Mouse (Mus musculus) neural tube, embryonic 13.5 days (tissue): ENCODE measurements around the gene Prss38. TPM values are rescaled to one million over a fixed set of nuclear protein-coding genes. Genes with fewer than 3 reads are reported as not detected.

Experiments used
- microRNA-seq: library from miRNA; unstranded; fragments of <30 nt; microRNA quantifications from one replicate; pipeline ENCODE4, GENCODE M21; 2016
- polyA plus RNA-seq: library from polyadenylated mRNA; unstranded; fragments of >200 nt; fragmentation: Nextera tagmentation; extraction: Ambion mirVana; gene quantifications from 2 replicates; pipeline ENCODE4 v1.2.1, GENCODE M21; 2015

The Prss38 gene
- polyA plus RNA-seq, 1 experiment from 2014 or later, result not detected

Small RNA genes within 50 kb of the gene (microRNA-seq; reads per million reads assigned to microRNA genes)
- not detected for gene Gm24756

Other genes starting within 250 kb of the Prss38 start
- 0.27 and 0.55 TPM in 2 replicates for gene Obscn, start 239.3 kb downstream of the Prss38 start, polyA plus RNA-seq
- 6.0 and 6.3 TPM in 2 replicates for gene Iba57, start 211.9 kb downstream of the Prss38 start, polyA plus RNA-seq
- 0.17 TPM in 1 of 2 replicates, not detected in the other for gene Gjc2, start 192.4 kb downstream of the Prss38 start, polyA plus RNA-seq
- gene Guk1, start 183.4 kb downstream of the Prss38 start, polyA plus RNA-seq, result 179 and 191 TPM in 2 replicates
- gene Mrpl55, start 173.2 kb downstream of the Prss38 start, polyA plus RNA-seq, result 89.9 and 95.6 TPM in 2 replicates
- gene 2310033P09Rik, start 167.3 kb downstream of the Prss38 start, polyA plus RNA-seq, result 26.3 and 28.8 TPM in 2 replicates
- gene Arf1, start 147.4 kb downstream of the Prss38 start, polyA plus RNA-seq, result 642 and 663 TPM in 2 replicates
- 1.2 and 1.7 TPM in 2 replicates for gene Wnt3a, start 84.9 kb downstream of the Prss38 start, polyA plus RNA-seq
- gene Wnt9a, start 68.7 kb downstream of the Prss38 start, polyA plus RNA-seq, result 3.6 and 3.8 TPM in 2 replicates
- 15.0 and 15.2 TPM in 2 replicates for gene Jmjd4, start 74.4 kb upstream of the Prss38 start, polyA plus RNA-seq
- 471 and 491 TPM in 2 replicates for gene Snap47, start 75.5 kb upstream of the Prss38 start, polyA plus RNA-seq
- 12.2 TPM in 2 replicates for gene Zfp867, start 96.8 kb upstream of the Prss38 start, polyA plus RNA-seq
- 13.6 and 14.1 TPM in 2 replicates for gene Zkscan17, start 151.1 kb upstream of the Prss38 start, polyA plus RNA-seq
- gene Nlrp3, start 165.9 kb upstream of the Prss38 start, polyA plus RNA-seq, result 0.04 TPM in 1 of 2 replicates, not detected in the other
- gene Olfr222, start 200.6 kb upstream of the Prss38 start, polyA plus RNA-seq, result not detected in 2 replicates
- not detected in 2 replicates for gene Olfr223, start 217.6 kb upstream of the Prss38 start, polyA plus RNA-seq